Mouse (Mus musculus) spleen, postnatal 10 days (tissue): Measurements from ENCODE around the gene Casz1.

Source experiments
- DNase-seq, 2 experiments: peaks; one replicate each; pipeline ENCODE4 v3.0.0; 2021 to 2022; ENCODE audit warnings: low spot score in 2 of 2

Casz1 gene

DNA sequence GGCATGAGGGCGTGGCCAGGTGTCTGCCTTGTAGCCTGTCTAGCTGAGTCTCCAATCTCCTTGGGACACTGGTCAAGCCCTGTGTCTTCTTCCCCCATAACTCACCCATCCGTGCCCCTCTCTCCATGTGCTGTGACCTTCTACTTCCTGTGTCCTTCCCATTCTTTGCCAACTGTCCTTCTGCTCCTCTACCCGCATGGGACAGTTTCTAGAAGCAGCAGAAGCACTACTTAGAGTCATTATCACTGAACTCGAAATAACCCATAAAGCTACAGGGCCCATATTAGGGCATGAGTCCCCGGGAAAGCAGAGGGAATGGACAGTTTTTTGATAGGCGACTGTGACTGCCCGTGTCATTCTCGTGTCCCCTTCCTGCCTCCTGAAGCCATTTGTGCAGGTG is 72.6 kb downstream of the Casz1 start:
- DNase-seq, result no peak

DNA sequence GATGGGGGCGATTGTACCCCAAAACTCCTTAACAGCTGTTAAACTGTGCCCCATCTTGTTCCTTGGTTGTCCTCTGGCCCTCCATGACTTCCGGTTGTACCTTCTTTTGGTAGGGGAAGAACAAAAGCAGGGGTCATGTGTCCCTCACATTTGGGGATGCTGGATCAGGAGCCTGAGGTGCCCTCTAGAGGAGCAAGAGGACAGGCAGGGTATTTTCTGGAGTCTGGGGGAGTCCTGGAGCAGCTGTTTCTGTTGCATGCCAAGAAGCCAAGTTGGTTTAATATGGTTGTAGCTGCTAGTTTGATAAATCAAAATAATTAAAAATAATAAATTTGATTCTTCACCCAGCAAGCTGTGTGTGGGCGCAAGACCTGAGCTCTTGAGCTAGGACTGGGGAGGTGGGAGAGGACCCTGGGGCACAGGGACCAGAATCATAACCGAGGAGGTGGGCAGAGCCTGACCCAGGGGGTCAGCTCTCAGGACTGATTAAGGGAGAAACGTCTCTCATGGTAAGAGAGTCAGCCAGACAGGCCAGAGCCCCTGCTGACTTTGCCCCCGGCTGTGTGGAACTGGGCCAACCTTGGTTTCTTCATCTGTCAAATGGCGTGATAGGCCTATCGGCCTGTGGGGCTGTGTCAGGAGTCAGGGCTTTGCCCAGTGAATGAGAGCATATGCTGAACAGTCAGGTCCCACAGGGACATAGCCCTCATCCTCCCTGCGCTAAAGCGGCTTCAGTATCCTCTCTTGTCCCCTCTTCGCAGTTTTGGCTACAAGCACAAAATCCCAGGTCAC is 74.2 kb downstream of the Casz1 start:
- no peak for DNase-seq

GRCm38 (mm10) chr4:148878984-148879610 is 74.9 kb downstream of the Casz1 start:
- no peak for DNase-seq

DNA sequence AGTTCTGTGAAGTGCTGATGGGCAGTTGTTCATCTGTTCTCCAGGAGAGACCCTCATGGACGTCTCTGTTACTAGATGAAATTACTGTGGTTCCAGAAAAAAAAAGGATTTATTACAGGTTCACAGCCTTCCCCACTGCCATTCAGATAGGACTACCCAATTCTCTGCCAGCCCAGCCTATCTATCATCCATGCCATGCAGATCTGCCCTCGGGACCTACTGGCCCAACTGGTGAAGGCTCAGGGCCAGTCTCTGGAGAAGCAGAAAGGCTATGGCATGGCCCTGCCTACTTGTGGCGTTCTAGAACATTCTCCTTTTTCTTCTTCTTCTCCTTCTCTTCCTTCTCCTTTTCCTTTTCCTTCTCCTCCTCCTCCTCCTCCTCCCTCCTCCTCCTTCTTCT is 75.4 kb downstream of the Casz1 start:
- no peak for DNase-seq

GRCm38 (mm10) chr4:148881001-148881669 is 76.9 kb downstream of the Casz1 start:
- DNase-seq, result no peak

- DNase-seq, result no peak
These were observed 77.6 kb downstream of the Casz1 start for GRCm38 (mm10) chr4:148881838-148882237.

- DNase-seq, result no peak
These were observed 78.2 kb downstream of the Casz1 start for GRCm38 (mm10) chr4:148882360-148882929.

GRCm38 (mm10) chr4:148884596-148884995 is 80.4 kb downstream of the Casz1 start:
- DNase-seq, result no peak

GRCm38 (mm10) chr4:148885401-148885800 is 81.2 kb downstream of the Casz1 start:
- no peak for DNase-seq

GRCm38 (mm10) chr4:148885921-148886540 is 81.8 kb downstream of the Casz1 start:
- no peak for DNase-seq

- no peak for DNase-seq
These were observed 84.0 kb downstream of the Casz1 start for GRCm38 (mm10) chr4:148888229-148888628.

- DNase-seq, result no peak
These were observed 84.8 kb downstream of the Casz1 start for GRCm38 (mm10) chr4:148889011-148889410.

DNA sequence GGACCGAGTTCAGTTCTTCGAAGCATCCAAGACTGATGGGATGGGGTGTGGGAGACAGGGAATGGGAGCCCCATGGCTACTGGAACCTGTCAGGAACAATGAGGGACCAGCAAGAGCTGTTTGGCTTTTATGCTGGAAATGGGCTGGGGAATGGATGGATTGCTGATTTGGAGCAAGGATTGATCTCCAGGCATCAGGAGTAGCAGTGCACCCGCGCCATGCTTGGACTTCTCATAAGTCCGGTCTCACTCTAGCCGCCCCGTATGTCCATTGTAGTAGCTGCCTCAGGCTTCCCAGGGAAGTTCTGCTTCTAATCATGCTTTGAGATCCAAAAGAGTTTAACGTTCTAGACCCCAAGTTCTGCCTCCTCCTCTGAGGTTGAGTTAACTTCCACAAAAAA is 86.2 kb downstream of the Casz1 start:
- no peak for DNase-seq

DNA sequence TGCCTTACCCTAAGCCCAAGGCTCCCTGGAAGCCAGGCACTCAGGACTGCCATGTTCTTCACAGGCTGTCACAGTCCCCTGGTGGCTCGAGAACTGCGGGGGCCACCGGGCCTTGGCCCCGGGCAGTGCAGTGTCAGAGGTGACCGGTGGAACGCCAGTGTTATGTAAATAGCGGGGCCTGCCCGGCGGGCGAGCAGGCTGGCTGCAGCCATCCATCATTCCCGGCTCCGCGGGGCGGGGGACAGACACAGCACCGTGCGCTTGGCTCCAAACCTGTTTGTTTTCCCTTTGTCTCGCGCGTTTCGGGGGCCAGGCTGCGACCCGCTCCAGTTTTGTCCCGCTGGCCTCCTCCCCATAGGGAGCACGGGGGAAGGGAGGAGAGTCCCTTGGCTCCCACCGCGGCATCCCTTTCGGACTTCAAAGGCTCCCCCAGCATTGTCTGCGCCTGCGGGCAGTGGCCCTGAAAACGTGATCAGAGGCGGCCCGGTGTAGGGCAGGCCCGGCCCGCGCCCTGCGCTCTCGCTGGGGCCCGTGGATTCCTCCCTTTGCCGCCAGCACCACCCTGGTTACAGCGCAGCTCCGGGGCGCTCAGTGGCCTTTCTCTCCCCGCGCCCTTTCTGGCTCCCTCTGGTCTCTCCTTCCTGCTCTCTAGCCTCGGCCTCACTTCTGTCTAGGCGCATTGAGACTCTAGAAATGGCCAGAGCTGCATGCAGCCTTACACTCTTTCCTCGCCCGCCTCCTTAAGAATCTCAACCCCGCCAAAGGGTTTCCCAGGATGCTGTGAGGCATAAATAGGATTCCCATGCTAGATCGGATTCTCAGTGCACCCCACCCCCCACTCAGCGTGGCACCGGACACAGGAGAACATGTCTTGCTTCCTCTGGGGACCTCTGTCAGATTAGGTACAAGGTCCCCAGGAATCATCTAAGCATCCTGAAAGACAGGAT is 86.9 kb downstream of the Casz1 start:
- no peak for DNase-seq

GRCm38 (mm10) chr4:148896125-148896524 is 91.9 kb downstream of the Casz1 start:
- DNase-seq, result no peak

- no peak for DNase-seq
These were observed 95.7 kb downstream of the Casz1 start for GRCm38 (mm10) chr4:148899927-148900294.

DNA sequence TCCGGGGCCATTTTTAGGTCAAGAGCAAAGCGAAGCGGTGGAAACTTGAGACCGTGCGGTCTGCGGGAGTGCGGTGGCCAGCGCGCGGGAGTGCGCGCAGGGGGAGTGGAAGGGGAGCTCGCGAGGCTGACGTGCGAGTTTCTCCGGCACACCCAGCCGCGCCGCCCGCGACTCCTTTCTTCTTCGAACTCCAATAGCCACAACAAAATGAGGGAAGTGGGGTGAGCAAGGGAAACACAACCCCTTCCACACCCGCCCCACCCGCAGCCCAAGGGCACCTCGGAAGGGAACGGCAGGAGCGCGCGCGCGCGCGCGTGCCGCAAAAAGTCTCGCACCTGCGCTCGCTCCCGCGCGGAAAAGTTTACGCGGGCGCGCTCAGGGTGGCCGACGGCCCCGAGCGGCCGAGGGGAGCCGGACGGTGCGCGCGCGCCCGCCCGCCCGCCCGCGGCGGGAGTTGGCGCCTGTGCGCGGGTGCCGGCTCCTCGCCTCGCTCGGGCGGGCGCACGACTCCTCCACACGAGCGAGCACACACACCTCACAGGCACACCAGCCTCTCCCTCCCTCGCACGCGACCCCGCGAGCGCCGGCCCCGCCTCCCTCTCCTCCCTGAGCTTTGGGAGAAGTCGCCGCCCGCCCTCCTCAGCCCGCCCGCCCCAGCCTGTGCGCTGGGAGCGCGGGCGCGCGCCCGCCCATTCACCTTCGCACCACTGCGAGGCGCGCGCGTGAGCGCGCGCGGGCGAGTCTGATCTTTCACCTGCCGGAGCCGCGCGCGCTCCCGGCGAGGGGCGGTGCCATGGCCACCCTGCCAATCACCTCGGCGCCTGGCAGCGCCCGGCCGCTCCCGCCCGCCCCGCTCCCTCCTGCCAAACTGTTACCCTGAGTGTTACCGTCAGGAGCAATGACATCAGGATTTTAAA is 96.3 kb downstream of the Casz1 start:
- peak; percentile 44 to 81 for DNase-seq

DNA sequence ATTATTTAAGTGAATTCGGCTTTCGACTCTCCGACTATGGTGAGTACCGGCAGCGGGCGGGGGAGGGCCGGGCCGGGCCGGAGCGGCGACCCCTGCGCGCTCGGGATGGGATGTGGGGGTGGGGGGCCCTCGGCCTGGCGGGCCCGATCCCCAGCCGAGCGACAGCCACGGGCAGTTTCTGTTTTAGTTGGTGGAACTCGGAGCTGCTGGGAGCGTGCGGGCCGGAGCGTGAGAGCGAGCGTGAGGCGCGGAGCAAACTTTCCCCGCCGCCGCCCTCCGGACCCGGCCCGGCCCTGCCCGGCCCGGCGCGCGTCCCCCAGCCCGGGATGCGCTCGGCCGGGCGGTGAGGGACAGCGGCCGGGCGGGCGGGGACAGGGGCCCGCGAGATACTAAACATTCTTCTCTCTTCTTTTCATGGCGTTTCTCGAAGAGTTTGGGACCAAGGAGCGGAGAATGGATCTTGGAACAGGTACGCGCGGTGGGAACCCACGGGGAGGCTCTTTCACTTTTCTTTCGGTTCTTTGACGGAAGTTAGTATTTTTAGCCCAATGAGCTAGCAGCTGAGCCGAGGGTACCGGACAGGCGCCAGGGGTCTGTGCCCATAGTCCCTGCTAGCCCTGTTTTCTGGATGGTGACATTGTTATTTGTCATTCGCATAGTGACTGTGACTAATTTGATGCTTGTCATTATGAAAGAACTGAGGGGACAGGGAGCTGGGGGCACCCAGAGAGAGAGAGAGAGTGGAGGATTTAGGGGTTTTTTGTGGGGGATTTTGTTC is 97.2 kb downstream of the Casz1 start:
- DNase-seq, result peak; percentile 16 to 34
